Mouse (Mus musculus): ENCODE measurements around the gene Fam71b. TPM values are rescaled to one million over a fixed set of nuclear protein-coding genes. Genes with fewer than 3 reads are reported as not detected.

Fam71b gene
- polyA plus RNA-seq, 1 experiment from 2014 or later = not detected

- ATAC-seq (ENCODE audit: low read depth) = no peak
- Histone ChIP-seq H3K9me3 (no peaks in the 10 kb centered on the region), H3K4me3 (no peak overlapping the region), H3K27me3 (no peaks in the 10 kb centered on the region), H3K4me2 (no peak overlapping the region), H3K27ac (replicated peaks) (no peak overlapping the region), H3K9ac (no peak overlapping the region), H3K36me3 (no peaks in the 10 kb centered on the region), H3K4me1 (replicated peaks) (no peaks in the 10 kb centered on the region)
- WGBS = 67% methylated on average over 6 of the region's 6 CpGs
These were observed 7.9 kb upstream of the Fam71b start for GRCm38 (mm10) chr11:46388438-46388837.

- no peak within 1 kb of the TSS for H3K4me2 ChIP-seq
- H3K4me3 ChIP-seq = no peak within 1 kb of the TSS
- no peaks in the 10 kb centered on the region for H3K4me1 ChIP-seq (replicated peaks)
- H3K27ac ChIP-seq (replicated peaks) = no peak within 1 kb of the TSS
- 86% methylated on average over 13 of the region's 13 CpGs for WGBS
- H3K9me3 ChIP-seq = no peaks in the 10 kb centered on the region
- H3K27me3 ChIP-seq = no peaks in the 10 kb centered on the region
- H3K36me3 ChIP-seq = no peaks in the 10 kb centered on the region
- no peak within 1 kb of the TSS for H3K9ac ChIP-seq
- ATAC-seq (ENCODE audit: low read depth) = no peak
These were observed 6.8 kb upstream of the Fam71b start, which contains the start of gene Itk for GRCm38 (mm10) chr11:46389336-46390117. Itk (minus strand) TSS chr11:46389515.

- ATAC-seq (ENCODE audit: low read depth) = no peak
- 33% methylated on average over 3 of the region's 3 CpGs for WGBS
- H3K4me2 ChIP-seq = no peak overlapping the region
- no peaks in the 10 kb centered on the region for H3K9me3 ChIP-seq
- H3K36me3 ChIP-seq = no peaks in the 10 kb centered on the region
- no peaks in the 10 kb centered on the region for H3K4me1 ChIP-seq (replicated peaks)
- H3K9ac ChIP-seq = no peak overlapping the region
- H3K27me3 ChIP-seq = no peaks in the 10 kb centered on the region
- H3K4me3 ChIP-seq = no peak overlapping the region
- H3K27ac ChIP-seq (replicated peaks) = no peak overlapping the region
These were observed 5.7 kb upstream of the Fam71b start for GRCm38 (mm10) chr11:46390621-46391020.

- ATAC-seq (ENCODE audit: low read depth) = no peak
These were observed 3.5 kb upstream of the Fam71b start for GRCm38 (mm10) chr11:46392890-46393289.

GRCm38 (mm10) chr11:46393413-46393812 lies 2.9 kb upstream of the Fam71b start:
- Histone ChIP-seq H3K4me1 (replicated peaks) (no peaks in the 10 kb centered on the region), H3K4me3 (no peak overlapping the region)
- no peak for ATAC-seq (ENCODE audit: low read depth)

More at GRCm38 (mm10) chr11:46392890-46393289, 3.5 kb upstream of the Fam71b start:
- 87% methylated on average over 7 of the region's 7 CpGs for WGBS
- H3K9me3 ChIP-seq = no peaks in the 10 kb centered on the region
- H3K27me3 ChIP-seq = no peaks in the 10 kb centered on the region
- no peak overlapping the region for H3K4me2 ChIP-seq
- H3K9ac ChIP-seq = no peak overlapping the region
- H3K4me1 ChIP-seq (replicated peaks) = no peaks in the 10 kb centered on the region
- H3K27ac ChIP-seq (replicated peaks) = no peak overlapping the region
- no peaks in the 10 kb centered on the region for H3K36me3 ChIP-seq
- H3K4me3 ChIP-seq = no peak overlapping the region

GRCm38 (mm10) chr11:46395088-46395487 lies 1.3 kb upstream of the Fam71b start:
- no peaks in the 10 kb centered on the region for H3K36me3 ChIP-seq
- no peaks in the 10 kb centered on the region for H3K27me3 ChIP-seq
- no peak for ATAC-seq (ENCODE audit: low read depth)
- H3K9ac ChIP-seq = no peak overlapping the region
- H3K4me2 ChIP-seq = no peak overlapping the region
- no peak overlapping the region for H3K4me3 ChIP-seq
- no peaks in the 10 kb centered on the region for H3K9me3 ChIP-seq
- H3K4me1 ChIP-seq (replicated peaks) = no peaks in the 10 kb centered on the region
- 83% methylated on average over 2 of the region's 2 CpGs for WGBS
- H3K27ac ChIP-seq (replicated peaks) = no peak overlapping the region

More at GRCm38 (mm10) chr11:46393413-46393812, 2.9 kb upstream of the Fam71b start:
- Histone ChIP-seq H3K27me3 (no peaks in the 10 kb centered on the region), H3K36me3 (no peaks in the 10 kb centered on the region), H3K9me3 (no peaks in the 10 kb centered on the region), H3K4me2 (no peak overlapping the region), H3K27ac (replicated peaks) (no peak overlapping the region), H3K9ac (no peak overlapping the region)
- WGBS = 84% methylated on average over 4 of the region's 4 CpGs

GRCm38 (mm10) chr11:46395698-46396097 lies 661 bp upstream of the Fam71b start:
- Histone ChIP-seq H3K4me2 (no peak overlapping the region), H3K4me1 (replicated peaks) (no peaks in the 10 kb centered on the region), H3K27ac (replicated peaks) (no peak overlapping the region), H3K9ac (no peak overlapping the region), H3K9me3 (no peaks in the 10 kb centered on the region), H3K36me3 (no peaks in the 10 kb centered on the region), H3K27me3 (no peaks in the 10 kb centered on the region), H3K4me3 (no peak overlapping the region)
- no peak for ATAC-seq (ENCODE audit: low read depth)
- 94% methylated on average over 2 of the region's 2 CpGs for WGBS

GRCm38 (mm10) chr11:46396860-46397179 lies 461 bp downstream of the Fam71b start:
- ATAC-seq (ENCODE audit: low read depth) = no peak
- 91% methylated on average over 4 of the region's 4 CpGs for WGBS
- no peak overlapping the region for H3K4me2 ChIP-seq

GRCm38 (mm10) chr11:46397900-46398299 lies 1.5 kb downstream of the Fam71b start:
- Histone ChIP-seq H3K4me1 (replicated peaks) (no peaks in the 10 kb centered on the region), H3K4me3 (no peak overlapping the region), H3K9me3 (no peaks in the 10 kb centered on the region), H3K27me3 (no peaks in the 10 kb centered on the region), H3K36me3 (no peaks in the 10 kb centered on the region), H3K27ac (replicated peaks) (no peak overlapping the region), H3K4me2 (no peak overlapping the region), H3K9ac (no peak overlapping the region)
- no peak for ATAC-seq (ENCODE audit: low read depth)
- WGBS = 55% methylated on average over 2 of the region's 2 CpGs

More at GRCm38 (mm10) chr11:46396860-46397179, 461 bp downstream of the Fam71b start:
- Histone ChIP-seq H3K27me3 (no peaks in the 10 kb centered on the region), H3K9ac (no peak overlapping the region), H3K9me3 (no peaks in the 10 kb centered on the region), H3K4me1 (replicated peaks) (no peaks in the 10 kb centered on the region), H3K27ac (replicated peaks) (no peak overlapping the region), H3K36me3 (no peaks in the 10 kb centered on the region), H3K4me3 (no peak overlapping the region)

- Histone ChIP-seq H3K27me3 (no peaks in the 10 kb centered on the region), H3K4me1 (replicated peaks) (no peaks in the 10 kb centered on the region), H3K9ac (no peak overlapping the region), H3K27ac (replicated peaks) (no peak overlapping the region), H3K4me3 (no peak overlapping the region), H3K4me2 (no peak overlapping the region), H3K36me3 (no peaks in the 10 kb centered on the region), H3K9me3 (no peaks in the 10 kb centered on the region)
- 86% methylated on average over 4 of the region's 4 CpGs for WGBS
- no peak for ATAC-seq (ENCODE audit: low read depth)
These were observed 2.1 kb downstream of the Fam71b start for GRCm38 (mm10) chr11:46398473-46398872.

- no peaks in the 10 kb centered on the region for H3K36me3 ChIP-seq
- no peaks in the 10 kb centered on the region for H3K9me3 ChIP-seq
These were observed 2.6 kb downstream of the Fam71b start for GRCm38 (mm10) chr11:46398933-46399383.

GRCm38 (mm10) chr11:46401555-46401954 lies 5.2 kb downstream of the Fam71b start:
- no peaks in the 10 kb centered on the region for H3K27me3 ChIP-seq
- no peak overlapping the region for H3K27ac ChIP-seq (replicated peaks)
- no peak for ATAC-seq (ENCODE audit: low read depth)
- H3K9me3 ChIP-seq = no peaks in the 10 kb centered on the region
- H3K4me3 ChIP-seq = no peak overlapping the region
- no peak overlapping the region for H3K4me2 ChIP-seq
- whole genome bisulfite sequencing = 80% methylated on average over 12 of the region's 12 CpGs
- H3K36me3 ChIP-seq = no peaks in the 10 kb centered on the region
- no peaks in the 10 kb centered on the region for H3K4me1 ChIP-seq (replicated peaks)
- H3K9ac ChIP-seq = no peak overlapping the region

More at GRCm38 (mm10) chr11:46398933-46399383, 2.6 kb downstream of the Fam71b start:
- H3K4me2 ChIP-seq = no peak overlapping the region
- no peak overlapping the region for H3K27ac ChIP-seq (replicated peaks)
- H3K4me1 ChIP-seq (replicated peaks) = no peaks in the 10 kb centered on the region
- 68% methylated on average over 5 of the region's 5 CpGs for WGBS
- no peaks in the 10 kb centered on the region for H3K27me3 ChIP-seq
- no peak overlapping the region for H3K9ac ChIP-seq
- ATAC-seq (ENCODE audit: low read depth) = no peak
- no peak overlapping the region for H3K4me3 ChIP-seq

- WGBS = 83% methylated on average over 16 of the region's 16 CpGs
- no peaks in the 10 kb centered on the region for H3K36me3 ChIP-seq
- no peaks in the 10 kb centered on the region for H3K27me3 ChIP-seq
These were observed 8.6 kb downstream of the Fam71b start for GRCm38 (mm10) chr11:46404986-46405385.

More at GRCm38 (mm10) chr11:46404986-46405385, 8.6 kb downstream of the Fam71b start:
- no peaks in the 10 kb centered on the region for H3K9me3 ChIP-seq
- H3K4me3 ChIP-seq = no peak overlapping the region
- H3K4me1 ChIP-seq (replicated peaks) = no peaks in the 10 kb centered on the region
- ATAC-seq (ENCODE audit: low read depth) = no peak
- H3K9ac ChIP-seq = no peak overlapping the region
- no peak overlapping the region for H3K4me2 ChIP-seq
- H3K27ac ChIP-seq (replicated peaks) = no peak overlapping the region
